Mouse (Mus musculus): ENCODE results near the gene Rpl9. TPM values are rescaled to one million over a fixed set of nuclear protein-coding genes. Genes with fewer than 3 reads are reported as not detected.

Rpl9 gene
- 100 to 1,000 TPM; 558 to 781 TPM for total RNA-seq (2021)
- long read RNA-seq, experiment 1, transcript Rpl9-201 (8 exons, 738 nt) = major isoform, 213 of 221 reads
- long read RNA-seq, experiment 1, partial matches to known transcripts = 6 of 221 reads
- long read RNA-seq, experiment 1, other reads (novel, unspliced or antisense) = 2 of 221 reads
- long read RNA-seq, experiment 2, transcript Rpl9-201 (8 exons, 738 nt) = major isoform, 154 of 169 reads
- long read RNA-seq, experiment 2, partial matches to known transcripts = 13 of 169 reads
- long read RNA-seq, experiment 2, other reads (novel, unspliced or antisense) = 1 of 169 reads

DNA sequence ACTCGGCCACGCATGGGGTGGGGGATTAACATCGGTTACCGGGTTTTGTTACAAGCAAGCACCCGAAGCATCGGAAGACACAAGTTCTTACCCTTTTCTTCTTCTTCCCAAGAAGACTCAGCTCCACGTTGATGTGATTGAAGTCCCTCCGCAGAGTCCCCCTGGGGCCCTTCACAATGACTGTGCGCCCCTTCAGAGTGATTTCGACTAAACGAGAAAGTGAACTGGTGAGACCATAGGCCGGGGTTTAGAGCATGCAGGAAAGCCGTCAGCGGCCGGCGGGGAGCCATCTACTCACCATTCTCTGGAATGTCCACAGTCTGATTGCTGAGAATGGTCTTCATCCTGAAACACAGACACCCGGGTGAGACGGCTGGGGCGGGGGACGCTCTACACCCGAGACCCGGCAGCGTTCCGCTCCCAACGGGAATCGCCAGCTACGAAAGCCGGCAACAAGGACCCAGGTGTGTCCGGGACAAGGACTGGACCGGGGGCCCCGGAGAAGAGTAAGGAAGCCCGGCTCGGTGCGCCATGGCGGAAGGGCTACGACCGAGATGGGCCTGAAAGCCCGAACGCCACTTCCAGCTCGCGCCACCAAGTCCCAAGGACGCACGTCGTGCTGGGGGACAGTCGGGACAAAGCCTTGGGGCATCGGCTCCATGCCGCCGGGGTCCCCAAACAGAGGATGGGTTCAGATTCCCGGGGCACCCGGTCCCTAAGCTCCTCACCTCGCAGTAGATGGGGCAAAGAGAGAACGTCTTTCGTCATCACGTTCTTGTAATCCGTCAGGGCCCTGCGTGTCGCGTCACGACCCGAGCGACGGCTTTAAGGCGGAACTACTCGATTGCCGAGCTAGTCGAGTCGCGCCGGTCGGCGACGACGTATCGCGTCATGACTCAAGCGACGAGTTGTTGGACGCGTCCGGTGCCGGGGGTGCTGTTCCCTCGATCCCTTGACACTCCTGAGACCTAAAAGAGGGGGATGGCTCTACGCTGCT is at the start of gene Rpl9, which contains the start of gene Lias:
Gene Rpl9 (minus strand): TSS at position 797 of the 997 bp plus-strand sequence.
Gene Lias (plus strand): TSS at position 850 of the 997 bp plus-strand sequence.
- peak; percentile 99 for DNase-seq (ENCODE audit: low spot score)

DNA sequence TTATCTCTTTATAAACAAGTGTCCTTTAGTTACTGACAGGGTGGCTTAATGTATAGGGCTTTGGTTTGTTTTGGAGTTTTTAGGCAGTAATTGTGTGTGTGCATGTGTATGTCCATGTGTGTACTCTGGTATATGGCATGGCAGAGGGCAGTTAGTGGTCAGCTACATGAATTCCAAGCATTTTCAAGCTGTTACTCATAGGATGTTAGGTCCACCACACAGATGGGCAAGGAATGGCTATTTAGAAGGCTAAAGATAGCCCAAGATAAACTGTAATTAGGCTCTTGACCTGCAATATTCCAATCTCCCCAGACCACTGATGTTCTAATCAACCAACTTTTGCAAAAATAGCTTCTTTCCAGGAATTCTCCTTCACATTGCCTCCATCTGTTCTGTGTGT is 46.8 kb upstream of the Rpl9 start:
- no peak for DNase-seq (ENCODE audit: low spot score)

DNA sequence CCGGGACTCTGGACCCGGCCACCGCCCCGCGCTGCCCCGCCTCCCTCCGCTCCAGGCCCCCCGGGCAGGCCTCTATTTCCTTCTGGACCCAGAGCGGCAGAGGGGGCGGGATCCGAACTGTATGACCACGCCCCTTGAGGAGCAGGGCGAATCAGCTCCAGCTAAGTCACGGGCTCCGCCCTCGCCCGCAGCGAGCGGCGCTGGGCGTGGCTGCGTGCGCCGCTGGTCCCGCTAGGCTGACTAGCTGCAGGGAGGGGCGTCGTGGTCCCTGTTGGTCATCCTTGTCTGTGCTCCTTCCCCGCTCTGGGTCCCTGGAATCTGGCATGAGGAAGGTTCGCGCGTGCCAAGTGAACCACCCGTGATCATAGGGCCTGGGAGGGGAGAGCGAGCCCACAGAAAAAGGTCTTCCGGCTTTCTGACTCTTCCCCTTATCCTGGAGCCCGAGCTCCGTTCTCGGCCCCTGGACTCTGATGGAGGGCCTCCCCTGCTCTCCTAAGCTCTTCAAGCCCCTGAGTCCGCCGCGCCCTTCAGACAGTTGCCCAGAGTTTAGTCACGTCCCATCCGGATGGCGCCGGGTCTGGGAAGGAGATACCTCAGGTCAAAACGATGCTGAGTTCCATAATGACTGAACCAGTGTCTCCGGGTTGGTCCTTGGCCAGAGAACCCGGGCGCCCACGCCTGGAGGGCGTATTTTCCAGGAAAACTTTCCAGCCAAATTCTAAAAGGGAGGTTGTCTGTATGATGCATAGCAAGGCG is 44.7 kb upstream of the Rpl9 start, which contains the start of gene Ugdh:
Gene Ugdh (minus strand): TSS at position 144 of the 756 bp plus-strand sequence.
- DNase-seq (ENCODE audit: low spot score) = peak; percentile 98

DNA sequence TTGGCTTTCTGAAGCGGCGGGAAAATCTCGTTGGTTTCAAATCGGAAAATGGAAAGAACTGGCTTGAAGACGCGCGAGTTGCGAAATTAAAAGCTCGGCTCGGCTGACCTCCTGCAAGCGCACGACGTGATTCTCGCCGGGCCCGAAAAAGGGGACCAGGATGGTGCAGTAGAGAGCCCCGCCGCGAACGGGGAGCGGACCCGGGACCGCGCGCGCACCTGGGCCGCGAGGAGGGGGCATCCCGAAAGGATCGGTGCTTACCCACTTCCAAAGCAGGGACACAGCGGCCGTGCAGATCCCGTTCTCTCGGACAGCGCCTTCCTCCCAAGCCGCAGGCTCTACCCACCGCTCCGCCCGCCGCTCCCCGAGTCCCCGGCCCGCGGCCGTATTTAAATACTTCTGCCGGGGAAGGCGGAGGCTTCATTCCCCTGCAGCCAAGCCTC is 44.1 kb upstream of the Rpl9 start:
- no peak for DNase-seq (ENCODE audit: low spot score)

DNA sequence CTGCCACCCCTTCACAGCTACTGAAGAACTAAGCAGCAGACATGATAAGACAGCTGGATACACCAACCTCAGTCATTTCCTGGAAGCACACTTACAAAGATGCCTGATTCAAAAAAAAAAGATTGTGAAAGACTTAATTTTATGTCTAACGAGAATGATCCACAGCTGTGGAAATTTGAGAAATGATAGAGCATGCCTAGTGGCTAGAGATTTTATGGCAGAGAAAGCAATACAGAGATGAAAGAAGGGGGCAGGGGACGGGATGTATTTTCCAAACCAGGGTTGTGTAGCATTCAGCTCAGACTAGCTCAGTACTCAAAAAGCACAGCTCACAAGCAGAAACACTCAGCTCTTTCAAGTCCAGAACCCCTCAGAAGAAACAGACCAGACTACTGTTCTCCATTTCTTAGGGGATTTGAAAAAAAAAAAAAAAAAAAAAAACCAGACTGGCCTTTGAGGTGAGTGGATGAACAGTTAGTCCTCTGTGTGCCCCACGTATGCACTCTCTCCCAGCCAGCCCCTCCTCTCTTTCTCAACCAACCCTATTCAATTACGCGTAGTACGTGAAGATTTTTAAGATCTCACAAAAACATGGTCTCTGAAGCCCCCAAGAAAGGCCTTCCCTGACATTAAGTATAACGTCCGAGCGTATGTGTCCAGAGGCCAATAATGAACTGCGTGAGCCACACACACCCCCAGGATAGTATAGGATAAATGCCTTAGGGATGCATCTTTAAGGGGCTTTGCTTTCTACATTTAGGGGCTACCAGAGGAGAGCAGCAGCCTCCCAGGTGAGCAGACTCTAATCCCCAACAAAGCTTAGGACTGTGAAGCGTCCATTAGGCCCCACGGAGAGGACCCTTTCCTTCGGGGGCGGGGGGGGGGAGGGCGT is 43.5 kb upstream of the Rpl9 start:
- no peak for DNase-seq (ENCODE audit: low spot score)

DNA sequence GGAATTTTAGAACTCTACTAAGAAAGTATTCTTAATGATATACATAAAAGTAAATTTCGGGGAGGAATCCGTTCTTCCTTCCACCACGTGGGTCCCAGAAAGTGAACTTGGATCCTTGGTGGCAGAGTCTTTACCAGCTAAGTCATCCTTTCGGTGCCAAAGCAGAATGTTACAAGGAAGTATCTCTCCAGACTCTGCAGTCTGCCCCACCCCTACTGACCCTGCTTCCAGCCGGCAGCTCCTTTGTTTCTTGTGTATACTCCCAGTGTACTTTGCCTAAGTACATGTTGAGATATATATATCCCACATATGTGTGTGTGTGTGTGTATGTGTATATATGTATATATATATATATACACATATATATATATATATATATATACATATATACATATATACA is 38.2 kb upstream of the Rpl9 start:
- DNase-seq (ENCODE audit: low spot score) = no peak

DNA sequence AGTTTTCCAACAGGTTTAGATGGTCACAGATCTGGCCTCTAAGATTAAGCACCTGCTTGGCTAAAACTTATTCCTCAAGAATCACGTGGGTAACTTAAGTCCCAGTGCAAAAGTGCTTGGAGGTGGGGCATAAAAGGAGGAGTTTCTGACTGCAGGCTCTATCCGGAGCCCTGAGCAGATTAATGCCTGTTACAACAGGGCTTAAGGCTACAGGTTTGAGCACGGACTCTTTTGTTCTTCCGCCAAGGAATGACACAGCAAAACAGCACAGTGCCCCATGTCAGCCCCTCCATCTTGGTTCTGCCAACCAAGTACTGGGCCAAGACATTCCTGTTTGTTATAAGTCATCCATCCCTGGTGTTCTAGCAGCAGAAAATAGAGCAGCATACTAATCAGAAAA is 37.1 kb upstream of the Rpl9 start:
- no peak for DNase-seq (ENCODE audit: low spot score)

DNA sequence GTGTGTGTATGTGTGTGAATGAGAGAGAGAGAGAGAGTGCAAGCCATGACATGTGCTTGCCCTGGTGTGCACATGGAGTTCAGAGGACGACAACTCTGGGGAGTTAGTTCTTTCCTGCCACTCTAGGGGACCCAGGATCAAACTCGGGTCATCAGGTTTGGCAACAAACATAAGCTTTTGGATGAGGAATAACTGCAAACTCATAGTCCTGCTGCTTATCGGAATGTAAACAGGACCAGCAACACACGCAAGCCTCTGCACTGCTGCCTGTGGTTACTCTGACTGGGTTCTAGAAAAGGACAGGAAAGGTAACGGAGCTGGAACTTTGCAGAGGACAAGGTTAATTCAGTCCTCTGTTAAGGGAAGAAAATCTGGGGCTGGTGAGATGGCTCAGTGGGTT is 34.0 kb upstream of the Rpl9 start:
- no peak for DNase-seq (ENCODE audit: low spot score)

DNA sequence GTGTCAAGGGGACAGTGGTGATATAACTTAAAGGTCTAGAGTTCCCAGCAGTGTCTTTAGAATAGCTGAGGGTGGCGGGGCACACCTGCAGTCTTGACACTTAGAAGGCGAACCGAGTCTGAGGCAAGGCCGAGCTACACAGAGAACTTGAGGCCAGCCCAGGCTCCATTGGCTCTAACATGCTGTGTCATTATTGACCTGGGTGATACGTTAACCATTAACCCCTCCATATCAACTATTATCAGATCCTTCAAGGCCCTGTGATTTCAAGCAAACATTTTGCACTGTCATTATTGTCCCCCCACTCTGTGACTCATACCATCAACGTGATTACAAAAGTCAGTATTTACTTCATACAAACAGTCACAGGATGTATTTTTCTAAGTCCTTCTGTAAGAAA is 33.0 kb upstream of the Rpl9 start:
- no peak for DNase-seq (ENCODE audit: low spot score)

DNA sequence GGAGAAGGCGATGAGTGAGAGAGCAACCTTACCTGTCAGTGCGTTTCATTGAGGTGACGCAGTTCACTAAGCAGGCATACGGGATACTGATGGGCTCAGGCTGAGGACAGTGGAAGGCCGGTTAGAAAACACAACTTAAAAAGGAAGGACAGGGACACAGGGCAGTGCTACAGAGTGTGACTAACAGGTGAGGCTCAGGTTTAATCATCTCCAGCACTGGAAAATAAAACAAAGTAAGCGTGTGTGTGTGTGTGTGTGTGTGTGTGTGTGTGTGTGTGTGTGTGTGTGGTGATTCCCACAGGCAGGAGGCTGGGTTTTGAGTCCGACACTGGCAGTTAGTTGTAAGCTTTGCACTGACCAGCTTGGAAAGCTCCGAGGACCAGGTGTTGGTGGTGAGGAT is 31.6 kb upstream of the Rpl9 start:
- no peak for DNase-seq (ENCODE audit: low spot score)

DNA sequence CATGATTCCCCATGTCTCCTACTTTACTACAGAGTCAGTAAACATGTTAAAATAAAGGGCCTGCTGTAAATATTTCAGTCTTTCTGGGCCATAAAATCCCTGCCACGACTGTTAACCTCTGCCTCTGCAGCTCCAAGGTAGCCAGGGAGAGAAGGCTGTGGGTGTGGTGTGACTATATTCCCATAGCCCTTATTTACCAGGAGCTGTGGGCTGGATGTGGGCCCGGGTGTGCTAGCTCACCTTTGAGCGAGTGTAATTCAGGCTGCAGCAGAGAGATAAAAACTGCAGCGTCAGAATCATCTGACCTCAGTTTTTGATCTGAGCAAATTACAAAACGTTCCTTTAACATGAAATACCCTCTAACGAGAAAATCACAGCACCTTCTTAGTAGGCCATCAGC is 29.6 kb upstream of the Rpl9 start:
- DNase-seq (ENCODE audit: low spot score) = no peak

DNA sequence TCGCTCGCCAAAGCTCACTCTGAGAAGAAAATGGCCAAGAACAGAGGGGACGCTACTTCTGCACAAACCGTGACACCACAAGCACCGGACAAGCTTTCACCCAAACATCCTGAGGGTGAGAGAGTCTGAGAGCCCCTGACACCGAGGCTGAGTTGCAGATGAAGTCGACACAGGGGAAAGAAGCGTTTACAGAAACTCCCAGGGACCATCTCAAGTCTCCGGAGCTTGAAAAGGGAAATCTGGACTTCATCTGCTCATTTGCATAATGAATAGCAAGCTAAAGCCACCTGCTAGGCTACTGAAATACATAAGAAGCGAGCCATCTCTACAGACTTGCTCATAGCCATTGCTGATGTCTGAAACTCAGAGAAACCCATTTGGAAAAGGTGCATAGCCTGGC is 27.9 kb upstream of the Rpl9 start:
- DNase-seq (ENCODE audit: low spot score) = no peak

DNA sequence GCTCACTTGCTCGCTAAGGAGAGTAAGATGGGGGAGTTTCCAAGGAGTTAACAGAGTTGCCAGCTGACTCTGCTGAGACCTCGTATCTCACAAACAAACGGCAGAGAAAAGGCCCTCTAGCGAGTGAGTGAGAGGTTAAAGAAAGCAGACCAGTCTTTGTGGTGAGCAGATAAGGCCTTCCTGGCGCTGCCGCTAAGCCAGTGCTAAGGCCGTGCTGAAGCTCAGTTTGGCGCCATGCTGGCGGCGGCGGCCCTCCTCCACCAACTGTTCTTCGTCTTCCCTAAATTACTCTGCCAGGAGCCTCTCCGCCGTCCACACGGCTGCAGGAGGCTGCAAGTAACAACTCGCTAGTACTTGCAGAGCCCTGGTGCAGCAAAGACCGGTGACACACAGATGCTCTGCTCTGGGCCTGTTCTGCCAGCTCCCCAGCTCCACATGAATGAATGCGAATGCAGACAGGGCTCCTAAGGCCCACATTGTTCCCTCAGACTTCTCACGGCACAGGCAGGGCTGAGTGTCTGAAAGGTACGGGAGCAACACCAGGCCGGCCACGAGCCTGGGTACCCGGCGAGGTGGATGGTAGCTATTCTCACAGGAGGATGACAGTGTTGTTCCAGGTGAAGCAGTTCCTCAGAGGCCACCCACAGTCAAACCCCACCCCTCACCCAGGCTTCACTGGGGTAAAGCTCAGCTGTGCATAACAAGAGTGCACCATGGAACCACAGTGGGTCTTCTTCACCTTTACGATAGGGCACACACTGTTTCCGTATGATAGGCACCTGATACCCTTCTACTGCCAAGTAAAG is 24.6 kb upstream of the Rpl9 start:
- DNase-seq (ENCODE audit: low spot score) = no peak

DNA sequence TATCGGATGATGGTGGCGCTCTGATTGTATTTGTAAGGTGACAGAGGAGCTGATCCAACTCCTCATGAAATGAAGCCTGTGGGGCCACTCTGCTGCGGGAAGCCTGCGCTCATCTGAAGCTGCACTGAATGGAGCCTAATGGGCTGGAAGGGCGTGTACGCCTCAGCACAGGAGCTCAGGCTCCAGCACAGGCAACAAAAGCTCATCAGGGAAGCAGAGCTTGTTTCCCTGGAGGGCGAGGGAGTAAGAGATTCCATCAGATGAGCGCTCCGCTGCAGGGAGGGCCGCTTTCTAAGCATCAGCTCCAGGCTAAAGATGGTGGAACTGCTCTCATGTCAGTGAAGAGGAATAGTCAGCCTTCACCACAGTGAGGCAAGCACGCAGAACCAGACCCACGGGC is 16.7 kb upstream of the Rpl9 start:
- no peak for DNase-seq (ENCODE audit: low spot score)

DNA sequence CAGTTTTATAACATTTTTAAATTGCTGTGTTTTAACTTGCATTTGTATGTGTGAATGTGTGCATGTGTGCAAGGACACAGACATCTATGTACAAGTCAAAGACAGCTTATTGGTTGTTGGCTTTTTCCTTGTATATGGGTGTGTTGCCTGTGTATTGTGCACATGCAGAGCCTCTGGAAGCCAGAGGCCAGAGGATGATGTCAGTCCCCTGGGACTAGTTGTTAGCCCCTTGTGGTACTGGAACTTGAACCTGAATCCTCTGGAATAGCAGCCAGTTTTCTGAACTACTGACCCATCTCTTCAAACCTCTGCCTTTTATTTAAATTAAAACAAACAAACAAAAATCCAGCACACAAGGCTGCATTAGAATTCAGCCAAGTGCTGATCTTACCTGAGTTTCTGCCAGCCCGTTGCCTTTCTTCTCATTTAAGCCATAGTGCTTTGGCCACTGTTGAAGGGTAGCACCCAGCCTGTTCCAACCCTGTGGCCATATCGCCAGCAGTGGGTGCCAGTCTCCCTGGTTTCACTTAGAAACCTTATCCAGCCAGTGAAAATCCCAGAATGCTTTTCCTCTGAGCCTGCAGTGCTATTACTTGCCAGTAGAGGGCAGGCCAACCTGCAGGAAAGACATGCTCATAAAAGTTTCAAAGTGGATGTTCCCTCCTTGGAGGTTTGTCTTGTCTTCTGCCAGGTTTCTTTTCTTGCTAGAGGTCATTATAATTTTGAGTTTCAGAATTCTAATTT is 10.2 kb upstream of the Rpl9 start:
- DNase-seq (ENCODE audit: low spot score) = peak; percentile 89

DNA sequence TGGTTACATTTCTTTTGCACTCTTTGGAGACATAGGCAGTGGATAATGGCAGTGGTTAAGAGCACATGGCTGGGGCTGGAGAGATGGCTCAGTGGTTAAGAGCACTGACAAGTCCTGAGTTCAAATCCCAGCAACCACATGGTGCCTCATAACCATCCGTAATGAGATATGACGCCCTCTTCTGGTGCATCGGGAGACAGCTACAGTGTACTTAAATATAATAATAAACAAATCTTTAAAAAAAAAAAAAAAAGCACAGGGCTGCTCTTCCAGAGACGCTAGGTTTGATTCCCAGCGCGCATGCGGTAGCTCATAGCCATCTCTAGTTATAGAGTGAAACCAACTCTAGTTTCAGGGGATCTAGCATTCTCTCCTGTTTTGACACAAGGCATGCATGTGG is 3.2 kb upstream of the Rpl9 start:
- no peak for DNase-seq (ENCODE audit: low spot score)

DNA sequence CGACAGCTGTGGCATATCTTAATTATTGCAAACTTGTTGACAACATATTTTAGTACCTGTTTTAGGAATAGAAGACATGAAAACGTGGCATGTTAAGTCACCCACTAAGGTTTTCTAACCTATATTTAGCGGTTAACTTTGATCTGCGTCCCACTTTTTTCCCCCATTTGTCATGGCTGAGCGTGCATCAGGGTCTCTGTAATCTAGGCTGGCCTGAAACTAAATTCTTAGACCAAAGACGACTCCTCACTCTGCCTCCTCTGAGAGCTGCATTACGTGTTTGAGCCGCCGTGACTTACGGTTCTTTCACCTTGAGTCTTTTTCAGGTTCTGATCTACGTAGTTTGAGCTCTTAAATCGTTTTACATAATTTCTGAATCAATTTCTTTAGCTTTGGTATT is 509 bp upstream of the Rpl9 start:
- no peak for DNase-seq (ENCODE audit: low spot score)

DNA sequence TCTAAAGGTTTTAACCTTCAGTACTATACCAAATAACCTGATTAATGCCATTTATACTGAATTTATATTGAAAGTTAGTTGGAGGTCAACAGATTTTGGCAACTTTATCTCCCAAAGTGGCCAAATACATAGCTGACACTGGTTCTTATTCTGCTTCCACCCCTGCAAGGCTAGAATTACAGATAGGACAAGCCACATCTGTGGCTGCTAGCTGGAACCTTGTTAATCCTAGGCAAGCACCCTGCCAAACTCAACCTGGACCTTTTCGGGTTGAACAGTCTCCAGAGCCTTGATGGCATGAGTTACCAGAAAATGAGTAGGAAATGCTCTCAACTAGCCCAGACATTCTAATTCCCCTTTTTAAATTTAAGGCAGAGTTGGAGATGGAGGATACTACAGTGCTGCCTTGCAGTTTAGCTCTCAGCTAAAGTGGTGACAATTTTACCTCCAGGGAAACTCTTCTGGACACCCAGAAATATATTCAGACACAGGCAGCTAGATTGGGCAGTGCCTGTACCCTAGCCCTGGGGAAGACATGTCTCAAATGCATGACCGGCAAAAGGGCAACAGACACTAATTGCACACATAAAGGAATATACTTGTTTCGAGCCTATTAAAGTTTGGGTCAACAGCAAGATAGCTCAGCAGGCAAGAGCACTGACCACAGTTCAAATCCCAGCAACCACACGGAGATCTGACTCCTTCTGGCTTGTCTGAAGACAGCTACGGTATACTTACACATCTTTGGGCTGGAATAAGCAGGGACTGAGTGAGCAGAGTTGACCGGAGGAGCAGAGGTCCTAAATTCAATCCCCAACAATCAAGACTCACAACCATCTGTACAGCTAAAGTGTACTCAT is 4.0 kb downstream of the Rpl9 start:
- DNase-seq (ENCODE audit: low spot score) = no peak
